ENCODE assay signal across 10 mouse cellular contexts in the genomic region with DNA sequence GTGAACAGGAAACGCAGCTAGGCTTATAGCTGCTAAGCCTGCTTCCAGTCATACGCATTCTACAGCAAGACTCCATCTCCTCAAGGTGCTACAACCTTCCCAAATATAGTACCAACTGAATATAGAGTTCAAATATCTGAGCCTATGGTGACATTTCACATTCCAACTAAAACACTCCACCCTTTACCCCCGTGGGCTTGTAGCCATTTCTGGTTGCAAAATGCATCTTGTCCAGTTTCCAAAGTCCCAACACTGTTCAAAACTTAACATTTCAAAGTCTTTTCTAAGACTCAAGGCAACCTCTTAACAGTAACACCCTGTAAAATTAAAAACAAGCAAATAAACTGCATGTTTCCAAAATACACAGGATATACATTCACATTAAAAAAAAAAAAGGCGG.
"Had no signal": no experiment of that assay in that cellular context is flagged by ENCODE, and none has a peak within 500 bp of the region (broad histone marks: within the 10 kb centered on the region; RNA-seq: fewer than 3 reads in every experiment).

No protein-coding gene starts in this region.

- H3K4me3 ChIP-seq: limb, embryonic 13.5 days; liver, embryonic 12.5 days; lung, embryonic 15.5 days; midbrain, embryonic 10.5 days; neural tube, embryonic 13.5 days had no signal

- H3K4me2 ChIP-seq: limb, embryonic 13.5 days; liver, embryonic 12.5 days; lung, embryonic 15.5 days; neural tube, embryonic 13.5 days had no signal

- H3K36me3 ChIP-seq: limb, embryonic 13.5 days; liver, embryonic 12.5 days; lung, embryonic 15.5 days; midbrain, embryonic 10.5 days; neural tube, embryonic 13.5 days had no signal

- DNase-seq: layer of hippocampus, postnatal 36 days; left cerebral cortex, postnatal 4 days; midbrain, embryonic 14.5 days; thymus, postnatal 36 days had no signal

- H3K9me3 ChIP-seq: liver, embryonic 12.5 days; lung, embryonic 15.5 days had no signal

- H3K9ac ChIP-seq: limb, embryonic 13.5 days; liver, embryonic 12.5 days; lung, embryonic 15.5 days; neural tube, embryonic 13.5 days had no signal

- H3K4me1 ChIP-seq: limb, embryonic 13.5 days; liver, embryonic 12.5 days; lung, embryonic 15.5 days; midbrain, embryonic 10.5 days; neural tube, embryonic 13.5 days had no signal

- ATAC-seq: liver, embryonic 12.5 days had no signal

- H3K27me3 ChIP-seq: limb, embryonic 13.5 days; liver, embryonic 12.5 days; lung, embryonic 15.5 days; neural tube, embryonic 13.5 days had no signal

- H3K27ac ChIP-seq: kidney, postnatal 0 days; limb, embryonic 13.5 days; liver, embryonic 12.5 days; lung, embryonic 15.5 days; midbrain, embryonic 10.5 days; neural tube, embryonic 13.5 days had no signal
